Mouse (Mus musculus) G1E (cell line): ENCODE data around the gene Rin3. TPM values are rescaled to one million over a fixed set of nuclear protein-coding genes. Genes with fewer than 3 reads are reported as not detected.

Experiments
- ATAC-seq: 2 replicates; pipeline ENCODE4 v1.8.0; 2016; ENCODE audit warnings: mild to moderate bottlenecking; ENCODE audit not compliant: insufficient number of reproducible peaks, poor library complexity, low FRiP score, severe bottlenecking; ENCODE audit errors: extremely low read depth
- DNase-seq: peaks from one replicate; pipeline ENCODE4 v3.0.0; 2012; ENCODE audit warnings: low spot score
- H3K27me3 ChIP-seq: 2 replicates; pipeline ENCODE4 v1.6.1; 2012; ENCODE audit warnings: mild to moderate bottlenecking, low read length, inconsistent platforms; ENCODE audit not compliant: insufficient read depth
- H3K36me3 ChIP-seq: replicated peaks from 2 replicates; pipeline ENCODE3; 2012; ENCODE audit warnings: mild to moderate bottlenecking, inconsistent platforms
- H3K4me1 ChIP-seq: 2 replicates; pipeline ENCODE4 v1.6.1; 2012; ENCODE audit warnings: low read depth, low read length, inconsistent platforms, mixed read lengths; ENCODE audit not compliant: insufficient read depth
- H3K4me3 ChIP-seq: 2 replicates; pipeline ENCODE4 v1.5.1; 2012; ENCODE audit warnings: low read depth, mild to moderate bottlenecking, inconsistent platforms, low read length, moderate library complexity, mixed read lengths
- H3K9me3 ChIP-seq: replicated peaks from 2 replicates; pipeline ENCODE4 v1.6.1; 2012; ENCODE audit warnings: inconsistent platforms
- CTCF ChIP-seq: IDR thresholded peaks from 2 replicates; pipeline ENCODE4 v1.5.1; 2012; ENCODE audit warnings: low read depth, low read length, inconsistent platforms, mixed read lengths
- GATA1 ChIP-seq: IDR thresholded peaks from 2 replicates; pipeline ENCODE4 v1.6.1; 2012; ENCODE audit warnings: borderline replicate concordance, low read length, inconsistent platforms, mixed read lengths
- GATA2 ChIP-seq: IDR thresholded peaks from 2 replicates; pipeline ENCODE4 v1.6.1; 2012; ENCODE audit warnings: low read depth, low read length, inconsistent platforms, borderline replicate concordance
- POLR2AphosphoS5 ChIP-seq: IDR thresholded peaks from 2 replicates; pipeline ENCODE4 v1.6.1; 2012; ENCODE audit warnings: low read depth, low read length, inconsistent platforms; ENCODE audit not compliant: insufficient replicate concordance
- TAL1 ChIP-seq: conservative IDR thresholded peaks from 2 replicates; pipeline ENCODE4 v1.6.1; 2012; ENCODE audit warnings: low read depth, low read length, inconsistent platforms, mixed read lengths
- polyA plus RNA-seq: library from polyadenylated mRNA; stranded (reverse); fragments of >175 nt; gene quantifications from 2 replicates; pipeline ENCODE4 v1.2.3, GENCODE M21; 2012
- total RNA-seq, 2 experiments: library from RNA; stranded (forward) in 1 of 2; stranded (reverse) in 1 of 2; fragments of 200-1000 nt in 1 of 2; fragments of >200 nt in 1 of 2; fragmentation: Nextera tagmentation in 1 of 2; gene quantifications; 2 replicates each; pipeline ENCODE4 v1.2.3; 2014 to 2017

The Rin3 gene
- total and polyA plus RNA-seq, 3 experiments = 3.4 to 5.2 (median 4.2) TPM

GRCm38 (mm10) chr12:102295662-102296061 lies 12.8 kb downstream of the Rin3 start:
- ATAC-seq = no peak
- DNase-seq = no peak
- no peaks in the 10 kb centered on the region; the same call in 1 of the 2 replicates for H3K27me3 ChIP-seq
- no peak overlapping the region for H3K4me3 ChIP-seq
- TF ChIP-seq GATA2 (no peak), GATA1 (no peak), POLR2AphosphoS5 (no peak), TAL1 (no peak), CTCF (no peak)
- H3K4me1 ChIP-seq = no peaks in the 10 kb centered on the region
- no peaks in the 10 kb centered on the region for H3K9me3 ChIP-seq
- H3K36me3 ChIP-seq = no peaks in the 10 kb centered on the region

GRCm38 (mm10) chr12:102296361-102296760 lies 13.5 kb downstream of the Rin3 start:
- no peaks in the 10 kb centered on the region for H3K9me3 ChIP-seq
- TF ChIP-seq GATA1 (no peak), POLR2AphosphoS5 (no peak), TAL1 (no peak), CTCF (no peak), GATA2 (no peak)
- H3K27me3 ChIP-seq = no peaks in the 10 kb centered on the region; the same call in 1 of the 2 replicates
- ATAC-seq (no peak), DNase-seq (no peak)
- H3K4me1 ChIP-seq = no peaks in the 10 kb centered on the region
- H3K36me3 ChIP-seq = no peaks in the 10 kb centered on the region
- no peak overlapping the region for H3K4me3 ChIP-seq

GRCm38 (mm10) chr12:102296967-102297366 lies 14.1 kb downstream of the Rin3 start:
- H3K36me3 ChIP-seq = no peaks in the 10 kb centered on the region
- H3K27me3 ChIP-seq = no peaks in the 10 kb centered on the region; the same call in 1 of the 2 replicates
- TF ChIP-seq GATA1 (no peak), TAL1 (no peak), POLR2AphosphoS5 (no peak), GATA2 (no peak), CTCF (no peak)
- ATAC-seq = no peak
- no peak for DNase-seq
- H3K4me1 ChIP-seq = no peaks in the 10 kb centered on the region
- no peaks in the 10 kb centered on the region for H3K9me3 ChIP-seq
- H3K4me3 ChIP-seq = no peak overlapping the region

- Histone ChIP-seq H3K27me3 (no peaks in the 10 kb centered on the region), H3K9me3 (no peaks in the 10 kb centered on the region), H3K36me3 (no peaks in the 10 kb centered on the region), H3K4me3 (no peak overlapping the region), H3K4me1 (no peaks in the 10 kb centered on the region)
- ATAC-seq (no peak), DNase-seq (no peak)
- TF ChIP-seq TAL1 (no peak), CTCF (no peak), POLR2AphosphoS5 (no peak), GATA2 (no peak), GATA1 (no peak)
These were observed 16.4 kb downstream of the Rin3 start for GRCm38 (mm10) chr12:102299209-102299608.

GRCm38 (mm10) chr12:102301585-102301984 lies 18.7 kb downstream of the Rin3 start:
- Histone ChIP-seq H3K4me3 (no peak overlapping the region), H3K4me1 (no peaks in the 10 kb centered on the region), H3K36me3 (no peaks in the 10 kb centered on the region), H3K27me3 (no peaks in the 10 kb centered on the region), H3K9me3 (no peaks in the 10 kb centered on the region)
- no peak for ATAC-seq
- DNase-seq = no peak
- TF ChIP-seq GATA1 (no peak), TAL1 (no peak), GATA2 (no peak), POLR2AphosphoS5 (no peak), CTCF (no peak)

GRCm38 (mm10) chr12:102302322-102302721 lies 19.5 kb downstream of the Rin3 start:
- H3K9me3 ChIP-seq = no peaks in the 10 kb centered on the region
- no peak for ATAC-seq
- no peaks in the 10 kb centered on the region for H3K4me1 ChIP-seq
- TF ChIP-seq POLR2AphosphoS5 = no peak
- no peak for TF ChIP-seq GATA2
- no peak for TF ChIP-seq GATA1
- TF ChIP-seq TAL1 = no peak
- no peak for TF ChIP-seq CTCF
- H3K36me3 ChIP-seq = no peaks in the 10 kb centered on the region
- H3K27me3 ChIP-seq = no peaks in the 10 kb centered on the region
- no peak for DNase-seq
- H3K4me3 ChIP-seq = no peak overlapping the region

- Histone ChIP-seq H3K27me3 (no peaks in the 10 kb centered on the region), H3K4me3 (no peak overlapping the region), H3K4me1 (no peaks in the 10 kb centered on the region), H3K9me3 (no peaks in the 10 kb centered on the region), H3K36me3 (no peaks in the 10 kb centered on the region)
- DNase-seq (no peak), ATAC-seq (no peak)
- no peak for TF ChIP-seq POLR2AphosphoS5
These were observed 20.0 kb downstream of the Rin3 start for GRCm38 (mm10) chr12:102302831-102303351.
